Mouse (Mus musculus): Measurements from ENCODE around the gene Kat6b.

Kat6b gene

DNA sequence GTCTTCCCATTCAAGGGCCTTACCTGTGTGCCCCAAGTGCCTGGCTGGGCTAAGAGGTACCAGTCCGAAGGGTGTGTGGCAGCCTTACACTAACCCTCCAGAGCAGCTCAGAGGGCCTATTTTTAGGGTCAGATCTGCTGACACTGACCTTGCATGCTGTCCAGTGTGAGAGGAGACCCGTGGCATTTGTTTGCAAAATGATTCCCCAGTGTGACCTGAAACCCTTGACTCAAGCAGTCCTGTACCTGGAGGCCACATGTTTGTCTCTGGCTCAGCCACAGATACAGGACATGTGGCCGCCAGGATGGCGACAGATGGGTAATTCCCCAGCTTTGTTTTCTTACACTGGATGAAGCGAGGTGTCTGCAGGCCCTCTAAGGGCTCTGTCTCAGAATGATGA lies 233.3 kb downstream of the Kat6b start, which contains the start of gene Dupd1:
Gene Dupd1, minus strand, starts transcription at position 91 of the 400 bp plus-strand sequence.
- DNase-seq = no peak

DNA sequence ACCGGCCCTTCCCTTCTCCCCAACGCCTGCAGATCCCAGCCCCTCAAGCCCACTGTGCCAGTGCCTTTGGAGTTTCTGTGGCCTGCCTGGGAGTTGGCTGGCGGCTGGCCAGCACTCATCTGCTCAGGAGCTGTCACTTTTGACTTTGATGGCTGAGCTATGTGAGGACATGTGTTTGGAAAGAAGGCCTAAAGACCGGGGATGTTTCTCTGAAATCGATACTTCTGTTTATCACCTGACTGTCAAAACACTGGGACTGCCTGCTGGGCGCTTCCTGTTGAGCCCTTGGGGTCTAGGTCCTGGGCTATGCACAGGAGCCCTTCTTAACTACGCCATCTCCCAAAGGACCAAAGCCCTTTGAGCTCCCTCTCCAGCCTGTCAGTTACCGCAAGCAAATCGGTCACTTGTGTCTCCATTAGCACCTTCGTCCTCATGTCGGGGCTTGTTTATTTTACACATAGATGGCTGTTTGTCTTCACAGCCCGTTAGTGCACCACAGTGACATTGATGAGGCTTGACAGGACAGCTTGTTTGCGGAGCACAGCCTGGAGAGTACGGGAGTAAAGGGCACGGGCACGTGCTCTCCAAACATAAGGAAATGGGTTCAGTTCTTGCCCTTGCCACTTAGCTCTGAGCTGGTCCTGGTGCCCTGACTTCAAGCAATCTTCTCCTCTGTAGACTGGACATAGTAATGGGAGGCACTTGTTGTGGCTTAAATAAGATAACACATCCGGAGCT lies 238.6 kb downstream of the Kat6b start:
- DNase-seq = no peak

- no peak for DNase-seq
These were observed 239.4 kb downstream of the Kat6b start for GRCm38 (mm10) chr14:21720430-21721205.
